Mouse (Mus musculus) heart, adult 18-20 months (tissue): ENCODE results near the gene Gm37240. TPM values are rescaled to one million over a fixed set of nuclear protein-coding genes. Genes with fewer than 3 reads are reported as not detected.

Experiments used
- DNase-seq, 2 experiments: peaks; one replicate each; pipeline ENCODE4 v3.0.0; 2021 to 2022; ENCODE audit warnings: mixed read lengths in 1 of 2
- total RNA-seq, 2 experiments: library from RNA; stranded (reverse); gene quantifications; 2 replicates each; pipeline ENCODE4 v1.2.3; 2021

Gm37240 gene
- total RNA-seq, 2 experiments from 2014 or later = 30.0 to 39.3 TPM

DNA sequence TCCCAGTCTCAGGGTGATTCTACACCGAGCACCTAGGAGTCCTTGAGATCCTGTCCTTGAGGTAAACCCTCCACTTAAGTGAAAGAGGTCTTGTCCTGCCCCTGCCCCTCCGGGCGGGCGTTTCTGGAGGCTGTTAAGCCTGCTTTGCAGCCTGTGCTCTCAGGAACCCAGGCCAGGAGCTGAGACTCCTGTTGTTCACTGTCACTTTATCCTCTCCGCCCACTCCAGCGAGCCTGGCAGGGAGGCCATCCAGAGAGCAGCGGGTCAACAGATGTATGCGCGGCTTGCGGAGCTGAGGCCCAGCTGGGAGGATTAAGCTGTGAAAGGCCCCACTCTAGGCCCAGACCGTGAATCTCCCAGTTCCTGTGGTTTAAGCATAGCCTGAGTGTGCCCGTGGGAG lies 701.5 kb downstream of the Gm37240 start:
- no peak for DNase-seq

DNA sequence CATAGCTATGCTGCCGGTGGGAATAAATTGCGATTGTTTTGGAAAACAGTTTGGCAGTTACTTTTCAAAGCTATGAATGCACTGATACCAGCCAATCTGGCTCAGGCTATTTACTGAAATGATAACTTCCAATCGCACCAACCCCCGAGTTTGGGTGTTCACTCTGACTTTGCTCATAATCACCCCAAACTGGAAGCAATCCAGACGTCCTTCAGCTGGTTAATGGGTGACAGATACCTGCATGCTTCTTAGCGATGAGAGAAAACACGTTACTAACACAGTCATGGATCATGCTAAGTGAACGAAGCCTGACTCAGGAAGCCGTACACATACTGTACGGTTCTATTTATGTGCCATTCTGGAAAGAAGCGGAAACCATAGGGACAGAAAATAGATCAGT lies 702.4 kb downstream of the Gm37240 start:
- DNase-seq = no peak

DNA sequence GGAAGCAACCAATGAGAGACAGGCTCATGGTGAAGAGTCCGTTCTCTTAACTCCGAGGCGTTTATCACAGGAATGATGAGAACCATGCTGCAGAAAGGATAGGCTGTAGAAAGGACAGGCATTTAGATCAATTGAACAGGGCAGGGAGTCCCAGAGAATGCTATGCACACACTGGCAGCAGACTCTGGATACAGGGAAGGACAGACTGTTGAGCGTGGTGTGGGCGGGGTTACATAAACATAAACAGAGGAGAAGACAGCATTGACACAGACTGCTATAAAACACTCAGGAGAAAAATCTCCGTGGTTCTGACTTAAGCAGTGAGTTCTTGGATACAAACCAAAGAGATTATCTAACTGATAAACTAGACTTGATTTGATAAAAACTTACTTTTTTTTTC lies 703.2 kb downstream of the Gm37240 start:
- no peak for DNase-seq

DNA sequence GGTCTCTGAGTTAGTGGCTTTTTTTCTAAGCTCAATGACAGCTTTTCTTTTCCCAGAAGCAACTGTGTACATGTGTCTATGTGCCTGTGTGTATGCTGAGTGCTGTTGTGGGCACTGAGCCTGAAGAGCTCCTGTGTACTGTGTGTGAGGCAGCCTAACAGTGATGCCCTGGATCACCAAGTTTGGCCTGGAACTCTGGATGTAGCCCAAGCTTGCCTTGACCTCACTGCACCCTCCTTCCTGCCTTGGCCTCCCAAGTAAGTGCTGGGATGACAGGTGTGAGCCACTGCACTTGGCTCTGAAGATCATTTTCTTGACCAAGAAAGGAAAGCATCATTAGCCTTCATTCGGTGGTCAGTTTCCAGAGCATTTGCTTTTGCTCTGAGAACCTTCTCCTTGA lies 710.6 kb downstream of the Gm37240 start:
- no peak for DNase-seq

DNA sequence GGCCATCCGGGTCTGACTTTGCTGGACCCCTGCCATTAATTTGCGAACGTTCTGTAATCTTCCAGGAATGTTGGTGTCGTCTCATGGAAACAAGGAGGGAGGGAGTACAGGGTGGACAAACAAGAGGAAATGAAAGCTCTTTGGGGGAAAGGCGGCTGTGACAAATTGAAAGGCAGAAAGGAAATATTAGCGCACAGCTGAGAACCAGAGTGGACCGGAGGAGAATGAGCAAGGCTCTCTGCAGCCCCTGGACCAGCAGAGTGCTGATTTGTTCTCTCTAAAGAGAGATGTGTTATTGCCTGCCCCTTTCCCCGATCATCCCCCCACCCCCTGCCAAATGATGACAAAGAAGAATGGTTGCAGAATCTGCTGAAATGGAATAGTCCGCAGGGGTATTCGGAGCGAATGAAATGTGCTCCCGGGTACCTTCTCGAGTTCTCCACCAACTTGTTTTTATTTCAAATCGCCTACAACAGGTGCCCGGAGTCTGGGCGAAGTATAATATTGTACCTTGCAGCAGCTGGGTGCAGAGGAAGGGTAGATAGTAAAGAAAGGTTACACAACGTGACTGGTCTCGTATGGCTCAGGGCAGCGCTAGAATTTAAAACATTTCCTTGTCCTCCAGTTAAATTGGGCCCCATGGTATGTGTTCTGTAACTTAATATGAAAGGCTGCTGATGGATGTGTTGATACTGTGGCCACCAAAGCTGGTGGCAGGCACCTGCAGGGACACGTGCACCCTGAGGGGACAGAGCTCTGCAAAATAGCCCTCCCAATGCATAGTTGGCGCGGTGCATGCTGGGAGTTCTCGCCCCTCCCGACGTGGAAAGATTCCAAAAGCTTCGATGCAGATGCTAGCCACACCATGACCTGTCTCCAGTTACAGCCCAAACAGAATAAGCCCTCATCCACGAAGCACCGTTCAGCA lies 712.5 kb downstream of the Gm37240 start:
- no peak for DNase-seq

DNA sequence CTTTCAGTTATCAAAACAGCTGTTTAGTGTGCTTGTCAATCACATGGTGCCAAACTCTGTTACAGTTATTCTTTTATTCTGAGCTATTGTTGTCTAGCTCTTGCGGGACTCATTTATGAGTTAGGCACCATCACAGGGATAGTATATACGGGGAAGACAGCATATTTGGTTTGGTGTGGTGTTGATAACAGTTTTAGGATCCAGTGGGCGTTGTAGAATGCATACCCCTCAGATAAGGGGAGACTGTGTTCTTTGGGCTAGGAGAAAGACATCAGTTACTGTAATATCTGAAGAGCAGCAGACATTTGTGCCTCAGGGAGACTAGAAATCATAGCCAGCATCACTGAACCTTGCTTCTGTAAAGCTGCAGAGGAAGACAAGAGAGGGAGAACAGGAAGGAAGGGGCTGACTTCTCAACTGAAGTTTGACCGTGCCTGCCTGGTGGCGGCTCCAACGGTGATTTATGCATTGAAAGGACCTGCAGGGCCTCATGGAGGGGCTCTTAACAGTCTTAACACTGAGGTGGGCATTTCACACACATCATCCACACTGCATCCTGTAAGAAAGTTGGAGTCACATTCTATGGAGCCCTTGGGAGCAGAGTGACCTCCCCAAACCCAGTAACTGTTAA lies 713.8 kb downstream of the Gm37240 start:
- no peak for DNase-seq

DNA sequence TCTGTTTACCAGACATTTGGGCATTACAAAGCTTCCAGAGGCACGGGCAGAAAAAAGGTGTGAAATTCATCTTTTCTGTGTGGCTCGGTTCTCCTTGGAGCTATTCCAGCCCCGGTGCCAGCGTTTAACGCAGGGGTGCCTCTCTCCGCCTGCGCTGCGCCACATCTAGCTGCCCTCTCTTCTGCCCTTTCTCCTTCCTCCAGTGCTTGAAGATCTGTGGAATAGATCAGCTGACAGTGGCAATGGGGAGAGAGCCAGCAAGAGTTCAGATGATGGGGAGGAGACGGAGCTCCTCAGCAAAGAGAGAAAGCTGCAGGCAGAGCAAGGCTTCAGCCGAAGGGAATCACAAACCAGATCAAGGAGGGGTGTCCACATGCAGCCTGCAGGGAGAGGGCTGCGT lies 714.8 kb downstream of the Gm37240 start:
- no peak for DNase-seq

DNA sequence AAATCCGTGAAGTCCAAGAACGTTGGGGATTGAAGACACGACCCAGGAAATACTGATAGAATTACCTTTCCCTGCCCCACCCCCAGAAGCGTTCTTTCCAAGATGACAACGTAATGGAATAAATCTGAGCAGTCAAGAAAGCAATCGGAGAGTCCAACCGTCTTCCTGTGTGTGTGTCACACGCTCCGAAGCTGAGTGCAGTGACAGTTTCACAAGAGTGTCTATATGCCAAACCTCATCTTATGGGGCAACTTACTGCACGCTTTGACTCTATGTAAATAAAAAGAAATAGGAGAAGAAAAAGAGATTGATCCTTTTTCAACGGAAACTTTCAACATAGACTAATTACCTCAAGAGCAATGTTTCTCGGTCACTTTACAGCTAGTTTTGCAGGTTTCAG lies 715.2 kb downstream of the Gm37240 start:
- DNase-seq = no peak

DNA sequence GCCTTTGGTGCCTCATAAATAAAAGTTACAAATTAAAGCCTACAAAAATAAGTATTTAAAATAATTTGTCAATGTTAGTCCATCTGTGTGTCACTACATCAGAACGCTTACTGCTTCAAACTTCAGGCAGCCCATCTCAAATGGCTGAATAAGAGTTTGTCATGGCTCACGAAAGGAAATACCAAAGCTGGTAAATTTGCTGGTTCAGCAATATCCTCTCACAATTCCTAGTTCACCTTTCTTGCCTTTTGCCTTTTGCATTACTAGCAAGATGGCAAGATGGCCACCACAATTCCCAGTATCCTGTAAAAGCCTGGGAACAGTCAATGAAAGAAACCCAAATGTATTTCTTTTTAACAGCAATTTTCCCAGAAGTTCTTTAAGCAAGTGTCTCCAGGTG lies 718.5 kb downstream of the Gm37240 start:
- DNase-seq = no peak

DNA sequence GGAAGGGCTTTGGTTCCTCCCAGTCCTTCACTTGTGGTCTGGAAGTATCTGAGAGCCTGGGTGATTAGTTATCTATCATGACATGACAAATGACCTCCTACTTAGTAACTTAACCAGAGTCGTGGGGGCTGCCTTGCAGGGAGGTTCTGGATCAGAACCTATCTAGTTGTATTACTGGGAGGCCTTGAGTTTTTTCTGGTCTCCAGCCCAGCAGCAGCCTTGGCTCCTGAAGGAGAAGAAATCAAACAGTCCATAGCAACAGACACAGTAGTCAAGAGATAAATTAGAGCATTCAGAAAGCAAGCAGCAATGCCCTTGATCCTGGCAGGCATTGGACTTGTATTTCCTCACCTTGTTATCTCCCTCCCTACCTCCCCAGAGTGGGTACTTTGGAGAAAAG lies 722.4 kb downstream of the Gm37240 start:
- no peak for DNase-seq

DNA sequence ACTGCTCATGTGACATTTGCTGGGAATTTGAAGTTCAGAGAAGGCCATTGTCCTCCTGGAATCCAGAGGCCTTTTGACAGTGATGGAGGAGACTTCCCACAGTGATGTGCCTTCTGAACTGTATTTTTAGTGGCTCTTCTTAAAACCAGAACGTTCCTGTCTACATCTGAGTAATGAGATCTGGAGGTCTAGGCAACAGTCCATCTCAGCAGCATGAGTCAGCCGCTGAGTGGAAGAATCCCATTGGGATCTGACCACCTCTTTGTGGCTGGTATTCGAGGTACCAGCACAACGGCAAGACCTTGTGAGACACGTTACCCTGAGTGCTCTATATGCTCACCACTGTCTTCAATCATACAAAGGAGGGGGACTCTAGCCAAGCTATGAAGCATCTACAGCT lies 723.9 kb downstream of the Gm37240 start:
- DNase-seq = no peak

DNA sequence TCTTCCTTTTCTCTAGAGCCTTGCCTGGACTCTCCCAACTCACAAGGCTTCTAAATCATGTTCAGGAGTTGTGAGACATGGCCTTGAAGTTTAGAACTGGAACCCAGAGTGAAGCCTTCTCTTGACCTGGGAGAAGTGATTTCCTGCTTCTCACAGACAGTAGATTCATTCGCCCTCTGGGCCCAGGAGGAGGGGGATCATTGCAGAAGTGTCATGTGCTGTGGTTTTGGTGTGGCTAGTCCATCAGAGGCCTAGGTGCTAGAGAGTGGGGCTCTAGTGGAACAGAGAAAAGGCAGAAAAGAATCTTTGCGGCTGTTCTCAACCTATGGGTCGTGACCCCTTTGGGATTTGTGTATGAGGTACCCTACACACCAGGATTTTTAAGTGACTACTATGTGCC lies 724.9 kb downstream of the Gm37240 start:
- DNase-seq = no peak

DNA sequence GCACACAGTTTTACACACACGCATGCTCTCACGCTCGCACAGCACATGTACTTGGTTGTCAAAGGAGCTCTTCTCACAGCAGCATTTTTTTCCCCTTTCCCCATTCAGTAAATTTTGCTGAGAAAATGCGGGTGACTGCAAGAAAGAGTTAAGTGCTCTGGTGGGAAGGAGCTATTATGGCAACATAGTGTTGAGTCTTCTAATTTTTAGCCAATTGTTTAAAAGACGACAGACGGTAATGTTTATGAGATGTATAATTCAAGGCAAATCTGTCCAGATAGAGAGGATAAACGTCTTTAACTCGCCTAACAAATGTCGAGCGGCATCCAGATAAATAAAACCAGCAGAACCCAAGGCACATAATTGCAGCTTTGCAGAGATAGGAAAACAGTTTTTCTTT lies 726.5 kb downstream of the Gm37240 start:
- DNase-seq = no peak

DNA sequence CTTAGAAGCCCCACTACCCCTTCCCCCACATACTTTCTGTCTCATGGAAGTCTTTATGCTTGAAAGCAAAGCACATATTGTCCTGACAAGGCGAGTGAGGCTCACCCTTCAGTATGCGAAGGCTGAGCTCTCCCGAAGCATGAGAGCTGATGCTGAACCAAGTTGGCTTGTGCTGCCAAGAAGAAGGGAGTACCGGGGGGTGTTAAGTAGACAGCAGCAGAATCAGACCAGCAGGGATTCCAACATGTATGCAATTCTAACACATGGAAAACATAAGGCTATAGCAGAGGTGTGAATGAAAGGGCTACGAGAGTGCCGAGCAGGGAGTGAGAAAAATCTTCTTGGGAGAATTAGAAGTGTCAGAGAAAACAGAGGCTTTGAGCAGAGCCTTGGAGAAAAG lies 727.7 kb downstream of the Gm37240 start:
- no peak for DNase-seq

DNA sequence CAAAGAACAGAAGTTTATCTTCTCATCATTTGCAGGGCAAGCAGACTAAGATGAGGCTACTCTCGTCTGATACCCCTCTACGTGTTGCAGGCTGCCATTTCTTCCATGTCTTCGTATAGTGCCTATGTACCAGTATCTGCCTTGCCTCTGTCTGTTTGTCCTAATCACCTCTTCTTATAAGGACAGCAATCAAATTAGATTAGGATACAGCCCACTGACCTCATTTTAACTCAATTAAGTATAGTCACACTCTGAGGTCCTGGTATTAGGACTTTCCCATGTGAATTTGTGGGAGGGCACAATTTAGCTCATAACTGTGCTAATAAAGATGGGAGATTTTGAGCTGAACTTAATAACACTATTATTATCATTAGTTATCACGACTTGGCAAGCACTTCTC lies 738.5 kb downstream of the Gm37240 start:
- DNase-seq = no peak

DNA sequence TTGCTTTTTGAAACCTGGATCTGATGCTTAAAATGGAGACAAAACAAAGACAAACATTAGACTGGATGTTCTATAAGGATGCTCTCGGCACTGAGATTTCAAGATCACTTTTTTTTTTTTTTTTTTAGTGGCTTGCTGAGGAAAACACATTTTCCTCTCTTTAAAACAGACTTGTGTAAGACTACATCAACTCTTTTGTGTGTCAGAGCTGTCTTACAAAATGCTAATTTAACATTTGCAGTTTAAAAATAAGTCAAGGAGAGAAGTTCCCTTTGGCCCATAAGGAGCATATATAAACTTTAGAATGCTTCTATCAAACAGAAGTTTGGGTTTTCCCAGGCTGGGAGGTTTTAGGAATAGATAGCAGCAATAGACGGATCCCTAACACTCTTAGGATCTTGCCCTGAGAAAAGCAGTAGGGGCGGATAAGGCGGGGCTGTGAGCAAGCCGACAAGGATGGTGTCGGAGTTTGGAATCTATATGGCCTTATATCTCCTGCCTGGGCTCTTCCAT lies 739.2 kb downstream of the Gm37240 start:
- DNase-seq = no peak

DNA sequence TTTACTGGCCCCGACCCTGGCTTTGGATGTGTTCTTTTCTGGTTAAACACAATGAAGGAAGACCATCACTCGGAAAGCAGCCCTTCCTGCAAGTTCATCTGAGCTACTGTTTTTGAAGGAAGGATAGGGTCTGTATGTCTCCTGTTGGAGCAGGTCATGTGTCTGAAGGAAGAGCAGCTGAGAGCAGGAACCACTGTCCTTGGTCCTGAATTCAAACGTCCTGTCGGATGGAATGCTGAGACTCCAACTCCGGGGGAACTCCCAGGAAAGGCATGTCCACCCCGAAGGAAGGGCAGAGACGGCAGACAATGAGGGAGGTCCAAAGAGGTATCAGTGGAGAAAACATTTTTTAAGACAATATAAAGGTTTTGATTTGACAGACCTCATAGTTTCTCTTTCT lies 741.8 kb downstream of the Gm37240 start:
- peak in 1 of 2 experiments; percentile 10 for DNase-seq

DNA sequence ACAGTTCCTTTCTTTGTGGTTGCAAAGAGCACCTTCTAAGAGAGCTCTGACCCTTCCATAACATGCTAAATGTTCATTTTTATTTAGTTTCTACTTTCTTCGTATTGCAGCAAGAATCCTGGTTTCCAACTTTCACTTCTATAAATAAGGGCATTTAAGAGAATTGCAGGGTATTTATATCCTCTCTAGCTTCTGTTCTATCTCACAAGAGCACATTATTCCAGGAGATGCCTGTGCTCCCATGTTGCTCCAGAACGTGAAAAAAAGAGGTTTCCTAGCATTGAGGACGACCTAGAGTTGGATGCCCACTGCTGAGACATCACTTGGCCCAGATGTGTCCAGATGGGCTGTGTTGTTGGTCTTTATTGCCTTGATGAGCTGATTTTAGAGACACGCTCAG lies 742.2 kb downstream of the Gm37240 start:
- DNase-seq = no peak

DNA sequence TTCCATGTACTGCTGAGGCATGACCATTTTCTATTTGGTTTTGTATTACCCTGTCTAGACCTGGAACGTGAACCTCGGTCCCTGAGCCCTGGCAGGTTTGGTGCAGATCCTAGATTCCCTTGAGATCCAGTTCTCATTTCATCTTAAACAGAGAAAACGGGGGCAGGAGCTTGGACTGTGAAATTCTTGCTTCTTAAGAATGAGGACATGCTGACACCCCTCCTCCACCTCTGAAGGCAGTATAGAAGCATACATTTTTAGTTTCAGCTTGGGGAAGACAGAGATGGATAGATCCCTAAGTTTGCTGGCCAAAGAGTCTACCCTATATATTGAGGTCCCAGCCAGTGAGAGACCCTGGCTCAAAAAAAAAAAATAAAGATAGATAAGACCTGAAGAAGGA lies 742.9 kb downstream of the Gm37240 start:
- DNase-seq = no peak

DNA sequence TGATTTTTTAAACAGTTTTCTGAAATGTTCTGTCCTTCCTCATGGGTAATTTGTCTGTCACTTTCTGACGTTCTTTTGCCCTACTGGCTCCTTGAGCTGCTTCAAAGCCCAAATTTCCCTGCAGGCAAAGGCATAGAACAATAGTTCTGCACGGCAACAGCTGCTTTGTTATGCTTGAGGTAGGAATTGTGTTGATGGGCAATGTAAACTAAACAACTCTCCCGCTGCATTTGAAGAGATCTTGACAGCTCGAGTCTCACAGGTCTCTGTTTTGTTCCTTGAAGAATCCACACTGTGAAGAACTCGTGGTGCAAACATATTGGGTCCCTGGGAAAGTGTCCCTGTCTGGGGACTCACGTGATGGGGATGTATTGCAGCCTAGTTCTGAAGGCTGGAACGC lies 746.8 kb downstream of the Gm37240 start:
- no peak for DNase-seq

DNA sequence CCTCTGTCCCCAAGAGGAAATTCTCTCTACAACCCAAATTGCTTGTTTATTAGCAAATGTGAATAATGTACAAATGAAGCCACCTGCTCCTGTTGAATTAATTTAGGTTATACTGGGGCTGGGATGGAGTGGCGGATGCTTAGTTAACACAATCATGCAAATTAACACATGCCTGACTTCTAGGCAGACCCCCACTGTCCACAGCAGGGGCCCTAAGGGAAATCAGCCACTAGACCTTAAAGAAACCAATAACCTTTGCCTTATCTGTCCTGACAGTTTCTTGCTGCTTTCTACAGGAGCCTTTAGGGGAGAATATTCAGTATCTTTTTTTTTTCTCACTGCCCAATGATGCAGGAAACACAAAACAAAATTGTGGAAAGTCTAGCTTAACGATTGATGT lies 748.9 kb downstream of the Gm37240 start:
- no peak for DNase-seq

DNA sequence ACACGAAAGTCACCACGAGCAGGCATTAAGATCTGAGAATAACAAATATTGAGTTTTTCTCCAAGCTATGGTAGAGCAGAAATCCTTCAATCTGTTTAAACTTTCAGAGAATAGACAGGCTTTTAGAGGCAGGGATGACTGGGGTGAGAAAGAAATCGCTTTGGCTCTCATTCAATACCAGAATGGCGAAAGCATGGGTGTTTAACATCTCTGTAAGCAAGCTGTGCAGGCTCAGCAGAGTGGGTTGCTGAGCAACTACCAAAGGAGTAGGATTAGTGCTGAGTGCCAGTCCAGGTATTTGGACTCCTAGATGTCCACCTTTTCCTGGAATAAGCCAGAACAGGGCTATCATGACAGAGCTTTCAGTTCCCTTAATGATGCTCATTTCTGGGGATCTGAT lies 753.8 kb downstream of the Gm37240 start:
- DNase-seq = no peak

DNA sequence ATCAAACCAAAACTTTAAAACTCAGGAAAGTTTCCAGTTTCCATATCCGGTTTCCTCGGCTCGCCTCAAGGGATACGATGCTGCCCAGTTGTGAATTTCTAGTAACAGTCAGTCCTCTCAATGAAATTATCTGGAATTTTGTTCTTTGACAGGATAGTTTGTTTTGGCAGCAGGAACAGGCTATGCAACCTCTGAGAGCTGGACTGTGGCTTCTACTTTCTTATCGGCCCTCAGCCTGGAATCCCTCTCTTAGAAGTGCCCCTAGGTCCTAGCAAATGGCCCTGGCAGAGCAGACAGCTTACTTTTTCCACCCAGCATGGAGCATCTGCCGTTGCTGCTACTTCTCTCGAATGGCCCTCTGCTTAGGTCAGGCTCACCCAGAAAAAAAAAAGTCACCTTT lies 755.4 kb downstream of the Gm37240 start:
- DNase-seq = peak in 1 of 2 experiments; percentile 18

DNA sequence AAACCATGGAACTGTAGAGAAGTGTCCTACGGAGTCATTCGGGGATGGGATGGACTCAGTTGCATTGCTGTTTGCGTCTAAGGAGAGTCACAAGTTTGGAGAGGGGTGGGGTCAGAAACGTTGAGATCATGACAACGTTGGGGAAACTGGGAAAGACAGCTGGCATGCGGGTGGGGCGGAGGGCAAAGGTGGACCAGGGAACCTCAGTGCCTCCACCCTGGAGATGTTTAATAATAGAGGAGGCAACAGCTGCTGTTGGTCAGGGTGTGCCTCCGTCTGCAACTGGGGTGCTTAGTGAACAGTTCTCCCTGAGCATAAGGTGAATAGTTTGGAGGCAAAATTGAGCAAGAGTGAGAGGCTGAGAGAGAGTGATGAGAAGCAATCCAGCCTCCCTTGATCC lies 758.8 kb downstream of the Gm37240 start:
- DNase-seq = no peak
